Mouse (Mus musculus) liver, embryonic 11.5 days (tissue): ENCODE results near the gene Mfsd5. TPM values are rescaled to one million over a fixed set of nuclear protein-coding genes. Genes with fewer than 3 reads are reported as not detected.

ENCODE experiments used
- ATAC-seq: fragments of 200-750 bp; cut with Nextera tagmentation; replicated peaks from 2 replicates; pipeline ENCODE4 v1.8.0; 2017; ENCODE audit warnings: moderate number of reproducible peaks, mild to moderate bottlenecking, moderate TSS enrichment, moderate library complexity; ENCODE audit not compliant: low FRiP score
- DNase-seq: peaks from one replicate; pipeline ENCODE4 v3.0.0-alpha.2; 2017; ENCODE audit warnings: low spot score
- H3K27ac ChIP-seq: fragments of 300-500 bp; sonication (generic); 2 replicates; pipeline ENCODE4 v1.5.1; 2014; ENCODE audit warnings: mild to moderate bottlenecking, low read depth, low read length, control low read depth
- H3K27me3 ChIP-seq: fragments of 300-500 bp; sonication (generic); replicated peaks from 2 replicates; pipeline ENCODE4 v1.6.1; 2014; ENCODE audit warnings: low read length, mixed read lengths; ENCODE audit not compliant: control insufficient read depth, insufficient read depth
- H3K36me3 ChIP-seq: fragments of 300-500 bp; sonication (generic); 2 replicates; pipeline ENCODE4 v1.6.1; 2014; ENCODE audit warnings: mild to moderate bottlenecking, low read length, moderate library complexity, mixed read lengths; ENCODE audit not compliant: control insufficient read depth, insufficient read depth
- H3K4me1 ChIP-seq: fragments of 300-500 bp; sonication (generic); replicated peaks from 2 replicates; pipeline ENCODE4 v1.6.1; 2014; ENCODE audit warnings: low read length, mixed read lengths; ENCODE audit not compliant: control insufficient read depth, insufficient read depth
- H3K4me2 ChIP-seq: fragments of 300-500 bp; sonication (generic); 2 replicates; pipeline ENCODE4 v1.6.1; 2014; ENCODE audit warnings: mild to moderate bottlenecking, control low read depth, moderate library complexity
- H3K4me3 ChIP-seq: fragments of 300-500 bp; sonication (generic); 2 replicates; pipeline ENCODE4 v1.5.1; 2014; ENCODE audit warnings: low read depth, low read length, control low read depth
- H3K9ac ChIP-seq: fragments of 300-500 bp; sonication (generic); 2 replicates; pipeline ENCODE4 v1.6.1; 2014; ENCODE audit warnings: low read depth, low read length, control low read depth
- H3K9me3 ChIP-seq: fragments of 300-500 bp; sonication (generic); 2 replicates; pipeline ENCODE4 v1.6.1; 2016; ENCODE audit warnings: low read length, inconsistent platforms, mixed read lengths; ENCODE audit not compliant: control insufficient read depth
- whole genome bisulfite sequencing: fragments of 180-500 bp; shearing (Covaris S2); extraction: QIAGEN DNeasy Blood & Tissue Kit; methylation state at CpG from one replicate; pipeline ENCODE4 v1.1.7; 2014; 5-methylcytosine and 5-hydroxymethylcytosine counted together
- polyA plus RNA-seq: library from polyadenylated mRNA; unstranded; fragments of >200 nt; fragmentation: Nextera tagmentation; extraction: Ambion mirVana; gene quantifications from 2 replicates; pipeline ENCODE4 v1.2.1, GENCODE M21; 2014

Gene Mfsd5
- polyA plus RNA-seq, 1 experiment from 2014 or later: 58.8 TPM

- peaks cover 84% of the 10 kb centered on the region for H3K27me3 ChIP-seq
- peak overlapping the region; percentile 89 for H3K4me2 ChIP-seq
- DNase-seq (peak; percentile 85), ATAC-seq (peak; percentile 39)
- H3K4me3 ChIP-seq: peak overlapping the region; percentile 51
- peak overlapping the region; percentile 81 for H3K27ac ChIP-seq
- H3K4me1 ChIP-seq: peaks cover 46% of the 10 kb centered on the region
- H3K36me3 ChIP-seq: no peaks in the 10 kb centered on the region
- H3K9me3 ChIP-seq: no peaks in the 10 kb centered on the region
- 0 out of 2 replicates have a peak overlapping the region, but pooled peaks have one; percentile 58 for H3K9ac ChIP-seq
- under 1% methylated on average over 35 of the region's 35 CpGs for WGBS
These were observed 32.4 kb upstream of the Mfsd5 start for GRCm38 (mm10) chr15:102246866-102247251.

DNA sequence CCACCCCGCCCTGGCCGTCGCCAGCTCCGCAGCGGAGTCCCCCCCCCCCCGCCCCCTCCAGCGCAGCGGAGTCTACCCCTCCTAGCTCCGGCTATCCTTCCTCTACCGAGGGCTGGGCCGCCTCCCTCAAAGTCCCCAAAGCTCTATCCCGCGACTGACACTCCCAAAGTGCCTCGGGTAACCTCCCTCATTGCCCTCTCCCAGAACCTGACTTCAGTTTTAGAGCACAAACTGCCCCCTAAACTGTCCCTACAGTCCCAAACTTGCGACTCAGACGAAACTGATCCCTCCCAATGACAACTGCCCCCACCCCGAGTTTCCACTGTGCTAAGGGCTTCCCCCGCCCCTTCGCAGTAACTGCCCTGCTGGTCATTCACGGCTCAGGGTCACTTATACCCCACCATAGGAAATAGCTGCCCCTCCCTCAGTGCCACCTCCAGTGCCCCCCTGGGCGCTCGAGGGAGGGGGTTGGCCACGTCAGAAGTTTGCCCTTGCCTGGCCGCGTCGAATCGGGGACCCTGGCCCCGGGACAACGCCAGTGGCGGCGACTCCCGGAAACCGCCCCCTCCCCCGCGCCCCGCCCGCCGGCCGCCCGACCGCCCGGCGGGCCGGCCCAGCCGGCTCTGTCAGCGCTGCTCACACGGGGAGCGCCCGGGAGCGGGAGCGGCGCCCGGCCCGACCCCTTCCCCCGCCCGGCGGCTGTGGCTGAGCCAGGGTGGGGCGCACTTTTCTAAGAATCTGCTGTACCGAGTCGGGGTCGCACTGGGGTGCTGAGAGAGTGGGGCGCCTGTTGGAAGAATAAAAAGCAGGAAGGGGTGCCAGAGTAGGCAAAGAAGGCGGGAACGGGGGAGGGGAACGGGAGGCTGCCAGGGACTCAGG is 31.8 kb upstream of the Mfsd5 start:
- Histone ChIP-seq H3K27ac (peak overlapping the region; percentile 81), H3K36me3 (no peaks in the 10 kb centered on the region), H3K9me3 (no peaks in the 10 kb centered on the region), H3K4me3 (peak overlapping the region; percentile 51), H3K9ac (peak overlapping the region; percentile 58), H3K4me1 (peaks cover 45% of the 10 kb centered on the region), H3K4me2 (peak overlapping the region; percentile 89), H3K27me3 (peaks cover 90% of the 10 kb centered on the region)
- ATAC-seq (peak; percentile 38), DNase-seq (peak; percentile 80)
- WGBS: 1% methylated on average over 65 of the region's 65 CpGs

- peaks cover 38% of the 10 kb centered on the region for H3K4me1 ChIP-seq
- peak overlapping the region; percentile 81 for H3K27ac ChIP-seq
- H3K9me3 ChIP-seq: no peaks in the 10 kb centered on the region
- H3K4me3 ChIP-seq: peak overlapping the region; percentile 51
- DNase-seq: no peak
- peak overlapping the region; percentile 58 for H3K9ac ChIP-seq
- WGBS: 14% methylated on average over 8 of the region's 8 CpGs
- ATAC-seq: no peak
- peak overlapping the region; percentile 89 for H3K4me2 ChIP-seq
- H3K27me3 ChIP-seq: peaks cover 93% of the 10 kb centered on the region
- H3K36me3 ChIP-seq: no peaks in the 10 kb centered on the region
These were observed 31.0 kb upstream of the Mfsd5 start for GRCm38 (mm10) chr15:102248131-102248811.

DNA sequence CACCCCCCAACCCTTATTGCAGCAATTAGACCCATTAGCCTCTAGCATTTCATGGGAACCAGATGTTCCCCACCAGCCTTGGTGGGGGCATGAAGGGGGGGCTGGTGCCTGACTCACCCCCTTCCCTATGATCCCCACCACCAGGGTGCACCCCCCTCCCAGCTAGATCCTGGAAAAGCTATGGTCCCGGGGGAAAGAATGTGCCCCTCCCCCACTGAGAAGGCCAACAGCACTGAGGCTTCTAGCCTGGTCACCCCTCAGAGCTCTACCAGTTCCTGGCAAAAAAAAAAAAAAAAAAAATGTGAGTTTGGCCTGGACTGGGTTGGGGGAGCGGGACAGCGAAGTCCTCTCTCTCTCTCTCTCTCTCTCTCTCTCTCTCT is 30.5 kb upstream of the Mfsd5 start:
- 0% methylated on average over 3 of the region's 3 CpGs for WGBS
- Histone ChIP-seq H3K36me3 (no peaks in the 10 kb centered on the region), H3K9ac (no peak overlapping the region), H3K4me3 (no peak overlapping the region), H3K4me2 (peak overlapping the region; percentile 89; the same call in 1 of the 2 replicates), H3K9me3 (no peaks in the 10 kb centered on the region), H3K27me3 (peaks cover 91% of the 10 kb centered on the region), H3K4me1 (peaks cover 32% of the 10 kb centered on the region), H3K27ac (peak overlapping the region; percentile 81; the same call in 1 of the 2 replicates)
- no peak for ATAC-seq
- DNase-seq: no peak

GRCm38 (mm10) chr15:102249251-102249691 is 30.0 kb upstream of the Mfsd5 start:
- WGBS: 4% methylated on average over 13 of the region's 13 CpGs
- Histone ChIP-seq H3K27ac (peak overlapping the region; percentile 2; the same call in 1 of the 2 replicates), H3K9me3 (no peaks in the 10 kb centered on the region), H3K4me2 (peak overlapping the region; percentile 44), H3K36me3 (no peaks in the 10 kb centered on the region), H3K4me3 (no peak overlapping the region), H3K4me1 (peaks cover 28% of the 10 kb centered on the region), H3K27me3 (peaks cover 91% of the 10 kb centered on the region), H3K9ac (no peak overlapping the region)
- DNase-seq (no peak), ATAC-seq (no peak)

DNA sequence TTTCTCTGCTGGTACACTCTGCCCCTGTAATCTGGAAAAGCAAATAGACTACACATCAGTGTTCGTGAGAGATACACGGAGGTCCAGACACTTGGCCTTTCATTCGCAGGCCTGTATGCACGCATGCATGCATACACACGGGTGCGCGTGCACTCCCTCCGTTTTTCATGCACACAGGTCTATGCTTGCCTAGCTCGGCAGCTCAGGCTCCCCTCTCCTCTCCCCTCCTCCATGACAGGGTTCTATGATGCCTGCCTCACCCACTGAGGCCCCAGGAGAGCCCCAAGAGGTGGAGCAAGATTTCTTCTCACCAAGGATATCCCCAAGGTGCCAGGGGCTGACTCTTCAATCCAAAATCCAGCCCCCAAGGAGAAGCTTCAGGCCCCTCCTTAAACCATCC is 29.3 kb upstream of the Mfsd5 start:
- H3K27me3 ChIP-seq: peaks cover 87% of the 10 kb centered on the region

GRCm38 (mm10) chr15:102250521-102250920 is 28.7 kb upstream of the Mfsd5 start:
- Histone ChIP-seq H3K27ac (no peak overlapping the region), H3K4me2 (no peak overlapping the region), H3K36me3 (no peaks in the 10 kb centered on the region), H3K27me3 (peaks cover 87% of the 10 kb centered on the region), H3K9me3 (no peaks in the 10 kb centered on the region), H3K4me1 (peaks cover 18% of the 10 kb centered on the region), H3K4me3 (no peak overlapping the region), H3K9ac (no peak overlapping the region)
- WGBS: 69% methylated on average over 5 of the region's 5 CpGs
- DNase-seq: no peak
- no peak for ATAC-seq

More for the DNA sequence above, 29.3 kb upstream of the Mfsd5 start:
- ATAC-seq (no peak), DNase-seq (no peak)
- peak overlapping the region; percentile 2; the same call in 1 of the 2 replicates for H3K27ac ChIP-seq
- peak overlapping the region; percentile 44; the same call in 1 of the 2 replicates for H3K4me2 ChIP-seq
- H3K9ac ChIP-seq: 0 out of 2 replicates have a peak overlapping the region, but pooled peaks have one; percentile 12
- WGBS: 48% methylated on average over 9 of the region's 9 CpGs
- no peaks in the 10 kb centered on the region for H3K9me3 ChIP-seq
- no peaks in the 10 kb centered on the region for H3K36me3 ChIP-seq
- peaks cover 23% of the 10 kb centered on the region for H3K4me1 ChIP-seq
- H3K4me3 ChIP-seq: no peak overlapping the region

GRCm38 (mm10) chr15:102255547-102256255 is 23.6 kb upstream of the Mfsd5 start:
- Histone ChIP-seq H3K4me3 (no peak overlapping the region), H3K4me1 (peaks cover 19% of the 10 kb centered on the region), H3K9me3 (no peaks in the 10 kb centered on the region), H3K27me3 (peaks cover 85% of the 10 kb centered on the region), H3K36me3 (no peaks in the 10 kb centered on the region), H3K9ac (no peak overlapping the region), H3K27ac (no peak overlapping the region), H3K4me2 (no peak overlapping the region)
- ATAC-seq (no peak), DNase-seq (no peak)
- 47% methylated on average over 14 of the region's 14 CpGs for WGBS
